Mouse (Mus musculus): ENCODE results near the gene Rnf144a. TPM values are rescaled to one million over a fixed set of nuclear protein-coding genes. Genes with fewer than 3 reads are reported as not detected.

Rnf144a gene
- polyA plus RNA-seq, 1 experiment, result 28.3 TPM

GRCm38 (mm10) chr12:26302886-26303285, 112.2 kb downstream of the Rnf144a start:
- TF ChIP-seq POLR2A (IDR thresholded peaks at IDR 0.05; ENCODE audit: borderline replicate concordance, extremely low read depth, insufficient read depth, insufficient read length, poor library complexity, severe bottlenecking) (no peak), CTCF (IDR thresholded peaks at IDR 0.05; ENCODE audit: borderline replicate concordance, extremely low read depth, insufficient read depth, insufficient read length) (no peak)
- no peak for DNase-seq (ENCODE audit: low read depth)

GRCm38 (mm10) chr12:26299515-26300090, 115.5 kb downstream of the Rnf144a start:
- TF ChIP-seq CTCF (IDR thresholded peaks at IDR 0.05; ENCODE audit: borderline replicate concordance, extremely low read depth, insufficient read depth, insufficient read length), result no peak
- TF ChIP-seq POLR2A (IDR thresholded peaks at IDR 0.05; ENCODE audit: borderline replicate concordance, extremely low read depth, insufficient read depth, insufficient read length, poor library complexity, severe bottlenecking), result no peak
- DNase-seq (ENCODE audit: low read depth), result peak; percentile 71

- peak; percentile 68 for DNase-seq (ENCODE audit: low read depth)
- TF ChIP-seq CTCF (IDR thresholded peaks at IDR 0.05; ENCODE audit: borderline replicate concordance, extremely low read depth, insufficient read depth, insufficient read length), result peak; percentile 64; the same call in 1 of the 2 replicates
Measured at GRCm38 (mm10) chr12:26295995-26296394, 119.1 kb downstream of the Rnf144a start.

- no peak for TF ChIP-seq CTCF (IDR thresholded peaks at IDR 0.05; ENCODE audit: borderline replicate concordance, extremely low read depth, insufficient read depth, insufficient read length)
- no peak for TF ChIP-seq POLR2A (IDR thresholded peaks at IDR 0.05; ENCODE audit: borderline replicate concordance, extremely low read depth, insufficient read depth, insufficient read length, poor library complexity, severe bottlenecking)
- DNase-seq (ENCODE audit: low read depth), result no peak
Measured at GRCm38 (mm10) chr12:26289200-26289599, 125.9 kb downstream of the Rnf144a start.

GRCm38 (mm10) chr12:26288347-26288746, 126.7 kb downstream of the Rnf144a start:
- no peak for DNase-seq (ENCODE audit: low read depth)
- TF ChIP-seq POLR2A (IDR thresholded peaks at IDR 0.05; ENCODE audit: borderline replicate concordance, extremely low read depth, insufficient read depth, insufficient read length, poor library complexity, severe bottlenecking), result no peak
- no peak for TF ChIP-seq CTCF (IDR thresholded peaks at IDR 0.05; ENCODE audit: borderline replicate concordance, extremely low read depth, insufficient read depth, insufficient read length)

- TF ChIP-seq CTCF (IDR thresholded peaks at IDR 0.05; ENCODE audit: borderline replicate concordance, extremely low read depth, insufficient read depth, insufficient read length) (no peak), POLR2A (IDR thresholded peaks at IDR 0.05; ENCODE audit: borderline replicate concordance, extremely low read depth, insufficient read depth, insufficient read length, poor library complexity, severe bottlenecking) (no peak)
- DNase-seq (ENCODE audit: low read depth), result peak; percentile 34
Measured at GRCm38 (mm10) chr12:26285939-26286338, 129.1 kb downstream of the Rnf144a start.

- TF ChIP-seq CTCF (IDR thresholded peaks at IDR 0.05; ENCODE audit: borderline replicate concordance, extremely low read depth, insufficient read depth, insufficient read length) (no peak), POLR2A (IDR thresholded peaks at IDR 0.05; ENCODE audit: borderline replicate concordance, extremely low read depth, insufficient read depth, insufficient read length, poor library complexity, severe bottlenecking) (no peak)
- DNase-seq (ENCODE audit: low read depth), result no peak
Measured at GRCm38 (mm10) chr12:26285460-26285859, 129.6 kb downstream of the Rnf144a start.

GRCm38 (mm10) chr12:26280719-26281480, 134.2 kb downstream of the Rnf144a start:
- DNase-seq (ENCODE audit: low read depth), result peak; percentile 70
- TF ChIP-seq POLR2A (IDR thresholded peaks at IDR 0.05; ENCODE audit: borderline replicate concordance, extremely low read depth, insufficient read depth, insufficient read length, poor library complexity, severe bottlenecking) (no peak), CTCF (IDR thresholded peaks at IDR 0.05; ENCODE audit: borderline replicate concordance, extremely low read depth, insufficient read depth, insufficient read length) (no peak)

GRCm38 (mm10) chr12:26277002-26277669, 137.9 kb downstream of the Rnf144a start:
- peak; percentile 84 for DNase-seq (ENCODE audit: low read depth)
- TF ChIP-seq POLR2A (IDR thresholded peaks at IDR 0.05; ENCODE audit: borderline replicate concordance, extremely low read depth, insufficient read depth, insufficient read length, poor library complexity, severe bottlenecking) (no peak), CTCF (IDR thresholded peaks at IDR 0.05; ENCODE audit: borderline replicate concordance, extremely low read depth, insufficient read depth, insufficient read length) (peak; percentile 76; the same call in 1 of the 2 replicates)

- peak; percentile 1 for DNase-seq (ENCODE audit: low read depth)
- TF ChIP-seq CTCF (IDR thresholded peaks at IDR 0.05; ENCODE audit: borderline replicate concordance, extremely low read depth, insufficient read depth, insufficient read length), result no peak
- no peak for TF ChIP-seq POLR2A (IDR thresholded peaks at IDR 0.05; ENCODE audit: borderline replicate concordance, extremely low read depth, insufficient read depth, insufficient read length, poor library complexity, severe bottlenecking)
Measured at GRCm38 (mm10) chr12:26276556-26276955, 138.5 kb downstream of the Rnf144a start.

Other genes with a start within 250 kb of the Rnf144a start
- gene Rsad2, start 41.2 kb upstream of the Rnf144a start, polyA plus RNA-seq (2012; rRNA removed), result 0.05 and 0.26 TPM in 2 replicates
- gene Cmpk2, start 54.0 kb upstream of the Rnf144a start, polyA plus RNA-seq (2012; rRNA removed), result 6.9 and 8.4 TPM in 2 replicates

All from brain, embryonic 14.5 days (tissue).